Mouse (Mus musculus) lung, adult 2 months (tissue): ENCODE measurements around the gene Dnah6.

Source experiments
- CTCF ChIP-seq: fragments of 200-500 bp; IDR thresholded peaks from 2 replicates; pipeline ENCODE4 v1.5.1; 2011; ENCODE audit warnings: mild to moderate bottlenecking, low read length, control low read depth; ENCODE audit not compliant: insufficient read depth
- POLR2A ChIP-seq: fragments of 200-500 bp; IDR thresholded peaks from 2 replicates; pipeline ENCODE4 v1.6.1; 2011; ENCODE audit warnings: low read depth, mild to moderate bottlenecking, control low read depth, low read length, borderline replicate concordance; ENCODE audit errors: extremely low read depth

DNA sequence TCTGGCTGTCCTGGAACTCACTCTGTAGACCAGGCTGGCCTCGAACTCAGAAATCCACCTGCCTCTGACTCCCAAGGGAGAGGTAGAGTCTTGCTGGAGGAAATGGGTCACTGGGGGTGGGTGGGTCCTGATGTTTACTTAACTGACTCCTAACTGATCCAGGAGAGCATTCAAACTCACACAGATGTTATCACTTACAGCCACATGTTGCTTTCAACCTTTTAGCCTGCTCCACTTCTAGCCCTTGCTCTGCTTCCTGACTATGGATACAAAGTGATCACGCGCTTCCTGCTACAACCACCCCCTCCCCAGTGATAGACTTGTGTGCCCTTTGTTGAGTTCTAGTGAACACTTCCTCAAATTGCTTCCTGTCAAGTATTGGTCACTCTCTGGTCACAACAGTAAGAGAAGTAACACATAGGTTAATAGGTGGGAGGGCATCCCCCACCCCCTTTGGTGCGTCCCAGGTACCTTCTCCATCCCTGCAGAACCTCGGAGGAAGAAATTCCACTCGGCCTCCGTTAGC lies 161.8 kb downstream of the Dnah6 start:
- TF ChIP-seq CTCF (no peak), POLR2A (no peak)
